Mouse (Mus musculus) G1E (cell line): ENCODE measurements at regions not wholly inside any gene's neighbourhood (a gene's known extent, or its start where the extent isn't known, plus 50 kb on each side); places are given as distances from the start of the nearest gene placed in this dataset.

Experiments used
- ATAC-seq: 2 replicates; pipeline ENCODE4 v1.8.0; 2016; ENCODE audit warnings: mild to moderate bottlenecking; ENCODE audit not compliant: insufficient number of reproducible peaks, poor library complexity, low FRiP score, severe bottlenecking; ENCODE audit errors: extremely low read depth
- DNase-seq: peaks from one replicate; pipeline ENCODE4 v3.0.0; 2012; ENCODE audit warnings: low spot score
- H3K27me3 ChIP-seq: 2 replicates; pipeline ENCODE4 v1.6.1; 2012; ENCODE audit warnings: mild to moderate bottlenecking, low read length, inconsistent platforms; ENCODE audit not compliant: insufficient read depth
- H3K36me3 ChIP-seq: replicated peaks from 2 replicates; pipeline ENCODE3; 2012; ENCODE audit warnings: mild to moderate bottlenecking, inconsistent platforms
- H3K4me1 ChIP-seq: 2 replicates; pipeline ENCODE4 v1.6.1; 2012; ENCODE audit warnings: low read depth, low read length, inconsistent platforms, mixed read lengths; ENCODE audit not compliant: insufficient read depth
- H3K4me3 ChIP-seq: 2 replicates; pipeline ENCODE4 v1.5.1; 2012; ENCODE audit warnings: low read depth, mild to moderate bottlenecking, inconsistent platforms, low read length, moderate library complexity, mixed read lengths
- H3K9me3 ChIP-seq: replicated peaks from 2 replicates; pipeline ENCODE4 v1.6.1; 2012; ENCODE audit warnings: inconsistent platforms
- CTCF ChIP-seq: IDR thresholded peaks from 2 replicates; pipeline ENCODE4 v1.5.1; 2012; ENCODE audit warnings: low read depth, low read length, inconsistent platforms, mixed read lengths
- GATA1 ChIP-seq: IDR thresholded peaks from 2 replicates; pipeline ENCODE4 v1.6.1; 2012; ENCODE audit warnings: borderline replicate concordance, low read length, inconsistent platforms, mixed read lengths
- GATA2 ChIP-seq: IDR thresholded peaks from 2 replicates; pipeline ENCODE4 v1.6.1; 2012; ENCODE audit warnings: low read depth, low read length, inconsistent platforms, borderline replicate concordance
- POLR2AphosphoS5 ChIP-seq: IDR thresholded peaks from 2 replicates; pipeline ENCODE4 v1.6.1; 2012; ENCODE audit warnings: low read depth, low read length, inconsistent platforms; ENCODE audit not compliant: insufficient replicate concordance
- TAL1 ChIP-seq: conservative IDR thresholded peaks from 2 replicates; pipeline ENCODE4 v1.6.1; 2012; ENCODE audit warnings: low read depth, low read length, inconsistent platforms, mixed read lengths

GRCm38 (mm10) chr3:39780270-39780669 lies 750.8 kb upstream of the Intu start:
- Histone ChIP-seq H3K36me3 (no peaks in the 10 kb centered on the region), H3K4me1 (no peaks in the 10 kb centered on the region), H3K4me3 (no peak overlapping the region), H3K9me3 (no peaks in the 10 kb centered on the region; the same call in 1 of the 2 replicates), H3K27me3 (no peaks in the 10 kb centered on the region)
- no peak for TF ChIP-seq POLR2AphosphoS5
- TF ChIP-seq GATA2: no peak
- no peak for TF ChIP-seq GATA1
- TF ChIP-seq CTCF: no peak
- no peak for TF ChIP-seq TAL1
- no peak for ATAC-seq
- DNase-seq: no peak

- H3K4me1 ChIP-seq: no peaks in the 10 kb centered on the region
- H3K9me3 ChIP-seq: 0 out of 2 replicates have a peak, but pooled peaks cover 3% of the 10 kb centered on the region
- TF ChIP-seq POLR2AphosphoS5: no peak
- TF ChIP-seq CTCF: no peak
- TF ChIP-seq GATA2: no peak
- no peak for TF ChIP-seq TAL1
- no peak for TF ChIP-seq GATA1
- no peak for ATAC-seq
- H3K4me3 ChIP-seq: no peak overlapping the region
- DNase-seq: no peak
- no peaks in the 10 kb centered on the region for H3K27me3 ChIP-seq
- no peaks in the 10 kb centered on the region for H3K36me3 ChIP-seq
Observed at GRCm38 (mm10) chr3:39784901-39785300, 746.2 kb upstream of the Intu start.

GRCm38 (mm10) chr3:39809586-39809985 lies 721.5 kb upstream of the Intu start:
- Histone ChIP-seq H3K9me3 (0 out of 2 replicates have a peak, but pooled peaks cover 2% of the 10 kb centered on the region), H3K4me1 (no peaks in the 10 kb centered on the region), H3K36me3 (no peaks in the 10 kb centered on the region), H3K4me3 (no peak overlapping the region), H3K27me3 (no peaks in the 10 kb centered on the region)
- no peak for TF ChIP-seq POLR2AphosphoS5
- TF ChIP-seq TAL1: no peak
- no peak for TF ChIP-seq GATA2
- TF ChIP-seq GATA1: no peak
- TF ChIP-seq CTCF: no peak
- DNase-seq: no peak
- ATAC-seq: no peak

GRCm38 (mm10) chr3:39814814-39815213 lies 716.3 kb upstream of the Intu start:
- DNase-seq (no peak), ATAC-seq (no peak)
- Histone ChIP-seq H3K36me3 (no peaks in the 10 kb centered on the region), H3K27me3 (no peaks in the 10 kb centered on the region), H3K9me3 (0 out of 2 replicates have a peak, but pooled peaks cover 2% of the 10 kb centered on the region), H3K4me1 (no peaks in the 10 kb centered on the region), H3K4me3 (no peak overlapping the region)
- TF ChIP-seq GATA2 (no peak), POLR2AphosphoS5 (no peak), TAL1 (no peak), CTCF (no peak), GATA1 (no peak)

- TF ChIP-seq POLR2AphosphoS5 (no peak), GATA2 (no peak), CTCF (no peak)
- no peaks in the 10 kb centered on the region for H3K27me3 ChIP-seq
- peaks cover 5% of the 10 kb centered on the region; the same call in 1 of the 2 replicates for H3K9me3 ChIP-seq
- no peak overlapping the region for H3K4me3 ChIP-seq
- ATAC-seq (no peak), DNase-seq (no peak)
- no peaks in the 10 kb centered on the region for H3K4me1 ChIP-seq
- no peaks in the 10 kb centered on the region for H3K36me3 ChIP-seq
Observed at GRCm38 (mm10) chr3:39830488-39831056, 700.5 kb upstream of the Intu start.

- TF ChIP-seq CTCF (no peak), POLR2AphosphoS5 (no peak), TAL1 (no peak), GATA1 (no peak), GATA2 (no peak)
- Histone ChIP-seq H3K36me3 (no peaks in the 10 kb centered on the region), H3K27me3 (no peaks in the 10 kb centered on the region), H3K9me3 (0 out of 2 replicates have a peak, but pooled peaks cover 4% of the 10 kb centered on the region), H3K4me1 (no peaks in the 10 kb centered on the region), H3K4me3 (no peak overlapping the region)
- ATAC-seq: no peak
- no peak for DNase-seq
Observed at GRCm38 (mm10) chr3:39838377-39839145, 692.5 kb upstream of the Intu start.
